In genomic region chr7:44507491-44507890, GRCm38 (mm10) we compare ENCODE assay signal across 26 mouse cellular contexts. TPM values are rescaled to one million over a fixed set of nuclear protein-coding genes. Genes with fewer than 3 reads are reported as not detected.
"Had no signal": no experiment of that assay in that cellular context is flagged by ENCODE, and none has a peak within 500 bp of the region (broad histone marks: within the 10 kb centered on the region; RNA-seq: fewer than 3 reads in every experiment).

No protein-coding gene starts in this region.

- ATAC-seq: midbrain, embryonic 15.5 days had no signal

- H3K27ac ChIP-seq: kidney, embryonic 15.5 days; left cerebral cortex, adult 2 months; limb, embryonic 12.5 days; limb, embryonic 15.5 days; liver, embryonic 14.5 days; lung, embryonic 15.5 days; midbrain, embryonic 12.5 days; midbrain, embryonic 15.5 days; neural tube, embryonic 12.5 days; neural tube, embryonic 15.5 days; stomach, postnatal 0 days had no signal

- H3K36me3 ChIP-seq: kidney, embryonic 15.5 days; limb, embryonic 12.5 days; limb, embryonic 15.5 days; lung, embryonic 15.5 days; midbrain, embryonic 12.5 days; midbrain, embryonic 15.5 days; neural tube, embryonic 12.5 days; neural tube, embryonic 15.5 days had no signal

- H3K4me2 ChIP-seq: kidney, embryonic 15.5 days; limb, embryonic 12.5 days; limb, embryonic 15.5 days; lung, embryonic 15.5 days; midbrain, embryonic 12.5 days; midbrain, embryonic 15.5 days; neural tube, embryonic 12.5 days; neural tube, embryonic 15.5 days had no signal

- H3K4me3 ChIP-seq: kidney, embryonic 15.5 days; left cerebral cortex, adult 2 months; limb, embryonic 12.5 days; limb, embryonic 15.5 days; lung, embryonic 15.5 days; midbrain, embryonic 12.5 days; midbrain, embryonic 15.5 days; neural tube, embryonic 12.5 days; neural tube, embryonic 15.5 days had no signal

- H3K4me1 ChIP-seq: kidney, embryonic 15.5 days; limb, embryonic 12.5 days; limb, embryonic 15.5 days; lung, embryonic 15.5 days; midbrain, embryonic 12.5 days; midbrain, embryonic 15.5 days; neural tube, embryonic 12.5 days; neural tube, embryonic 15.5 days had no signal

- H3K9me3 ChIP-seq: kidney, embryonic 15.5 days; lung, embryonic 15.5 days; midbrain, embryonic 12.5 days; midbrain, embryonic 15.5 days; neural tube, embryonic 15.5 days had no signal

- H3K9ac ChIP-seq: kidney, embryonic 15.5 days; limb, embryonic 12.5 days; limb, embryonic 15.5 days; liver, embryonic 14.5 days; lung, embryonic 15.5 days; midbrain, embryonic 12.5 days; midbrain, embryonic 15.5 days; neural tube, embryonic 12.5 days; neural tube, embryonic 15.5 days had no signal

- DNase-seq: kidney, adult 8-10 months; kidney, postnatal 10 days; kidney, postnatal 36 days; layer of hippocampus, postnatal 36 days; left cerebral cortex, postnatal 4 days; lung, adult 18-20 months; lung, postnatal 10 days; lung, postnatal 36 days; right cerebral cortex, adult 18-20 months; right cerebral cortex, postnatal 14 days; right cerebral cortex, postnatal 4 days; thymus, adult 2 months; thymus, postnatal 14 days; thymus, postnatal 4 days had no signal

RNA-seq across cellular contexts. Expression of gene Mybpc2, which starts 17.0 kb away (rescaled TPM):
- polyA plus RNA-seq: liver, embryonic 14.5 days had no signal

RNA-seq across cellular contexts. Expression of gene Spib, which starts 24.4 kb away (rescaled TPM):
- polyA plus RNA-seq: midbrain, embryonic 12.5 days; neural tube, embryonic 12.5 days; neural tube, embryonic 15.5 days; stomach, embryonic 14.5 days had no signal
